Mouse (Mus musculus): Measurements from ENCODE around the gene Errfi1. TPM values are rescaled to one million over a fixed set of nuclear protein-coding genes. Genes with fewer than 3 reads are reported as not detected.
A peak's percentile ranks its signal among the peaks of the same experiment; 100 is the strongest.
"Not testable (repeated sequence)": the region's sequence is repeated elsewhere in the genome, so short reads cannot be mapped to it uniquely, and the experiment has no call there.

The Errfi1 gene
- polyA plus RNA-seq, 1 experiment, result 44.2 TPM

DNA sequence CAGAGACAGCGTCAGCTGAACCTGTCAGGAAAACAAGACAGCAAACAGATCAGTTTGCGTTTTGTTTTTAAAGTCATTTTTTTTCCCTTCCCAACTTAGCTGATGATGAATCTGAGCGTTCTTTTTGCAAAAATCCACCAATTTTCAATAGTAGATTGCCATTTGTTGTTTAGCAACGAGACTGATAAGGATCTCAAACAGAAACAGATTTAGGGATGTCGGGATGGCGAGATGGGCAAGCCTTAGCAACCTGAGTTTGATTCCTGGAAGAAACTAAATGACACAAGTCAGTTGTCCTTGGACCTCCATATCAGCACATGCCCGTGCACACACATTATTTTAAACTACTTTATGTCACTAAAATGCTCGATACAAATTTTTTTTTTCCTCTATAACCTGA is 19.0 kb downstream of the Errfi1 start:
- no peaks in the 10 kb centered on the region for H3K9me3 ChIP-seq (replicated peaks; ENCODE audit: control insufficient read depth, insufficient read depth, low read length, poor library complexity, severe bottlenecking)
- H3K4me3 ChIP-seq (ENCODE audit: low read depth, low read length), result no peak overlapping the region
- no peak overlapping the region for H3K27ac ChIP-seq (ENCODE audit: insufficient read depth, low read length)
- H3K4me1 ChIP-seq (ENCODE audit: control insufficient read depth, insufficient read depth, low read length), result no peaks in the 10 kb centered on the region
- H3K9ac ChIP-seq (ENCODE audit: low read depth, poor library complexity, severe bottlenecking), result no peak overlapping the region
- H3K36me3 ChIP-seq (ENCODE audit: control insufficient read depth, insufficient read depth, low read length, poor library complexity, severe bottlenecking), result 0 out of 2 replicates have a peak, but pooled peaks cover 4% of the 10 kb centered on the region
- no peaks in the 10 kb centered on the region for H3K27me3 ChIP-seq (ENCODE audit: control insufficient read depth, insufficient read depth, low read length, poor library complexity, severe bottlenecking)
- TF ChIP-seq EP300 (IDR thresholded peaks at IDR 0.05; ENCODE audit: insufficient read depth, low read depth, low read length) (no peak), POLR2A (IDR thresholded peaks at IDR 0.05; ENCODE audit: insufficient read depth, low read length) (no peak), CTCF (IDR thresholded peaks at IDR 0.05; ENCODE audit: low read depth, low read length) (no peak)

DNA sequence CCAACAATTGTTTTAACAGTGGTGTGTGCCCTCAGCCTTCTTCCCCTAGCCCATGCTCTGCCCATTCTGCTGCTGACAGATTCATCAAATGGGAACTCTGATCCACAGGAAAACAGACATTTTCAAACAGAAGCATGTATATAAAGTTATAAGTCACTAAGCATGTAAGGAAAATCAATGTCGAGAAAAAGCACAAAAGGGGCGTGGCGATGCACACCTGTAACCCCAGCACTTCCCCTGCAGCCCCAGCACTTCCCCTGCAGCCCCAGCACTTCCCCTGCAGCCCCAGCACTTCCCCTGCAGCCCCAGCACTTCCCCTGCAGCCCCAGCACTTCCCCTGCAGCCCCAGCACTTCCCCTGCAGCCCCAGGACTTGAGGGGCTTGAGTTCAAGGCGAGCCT is 20.7 kb downstream of the Errfi1 start:
- H3K36me3 ChIP-seq (ENCODE audit: control insufficient read depth, insufficient read depth, low read length, poor library complexity, severe bottlenecking); H3K9me3 ChIP-seq (replicated peaks; ENCODE audit: control insufficient read depth, insufficient read depth, low read length, poor library complexity, severe bottlenecking); H3K4me3 ChIP-seq (ENCODE audit: low read depth, low read length); H3K4me1 ChIP-seq (ENCODE audit: control insufficient read depth, insufficient read depth, low read length); H3K27ac ChIP-seq (ENCODE audit: insufficient read depth, low read length); H3K9ac ChIP-seq (ENCODE audit: low read depth, poor library complexity, severe bottlenecking); H3K27me3 ChIP-seq (ENCODE audit: control insufficient read depth, insufficient read depth, low read length, poor library complexity, severe bottlenecking): not testable (repeated sequence)

GRCm38 (mm10) chr4:150875393-150875792 is 21.7 kb downstream of the Errfi1 start:
- Histone ChIP-seq H3K4me1 (ENCODE audit: control insufficient read depth, insufficient read depth, low read length) (no peaks in the 10 kb centered on the region), H3K9me3 (replicated peaks; ENCODE audit: control insufficient read depth, insufficient read depth, low read length, poor library complexity, severe bottlenecking) (no peaks in the 10 kb centered on the region), H3K27me3 (ENCODE audit: control insufficient read depth, insufficient read depth, low read length, poor library complexity, severe bottlenecking) (no peaks in the 10 kb centered on the region), H3K27ac (ENCODE audit: insufficient read depth, low read length) (no peak overlapping the region), H3K9ac (ENCODE audit: low read depth, poor library complexity, severe bottlenecking) (no peak overlapping the region), H3K36me3 (ENCODE audit: control insufficient read depth, insufficient read depth, low read length, poor library complexity, severe bottlenecking) (no peaks in the 10 kb centered on the region), H3K4me3 (ENCODE audit: low read depth, low read length) (no peak overlapping the region)
- TF ChIP-seq POLR2A (IDR thresholded peaks at IDR 0.05; ENCODE audit: insufficient read depth, low read length) (no peak), CTCF (IDR thresholded peaks at IDR 0.05; ENCODE audit: low read depth, low read length) (no peak), EP300 (IDR thresholded peaks at IDR 0.05; ENCODE audit: insufficient read depth, low read depth, low read length) (no peak)

GRCm38 (mm10) chr4:150879631-150880030 is 25.9 kb downstream of the Errfi1 start:
- Histone ChIP-seq H3K36me3 (ENCODE audit: control insufficient read depth, insufficient read depth, low read length, poor library complexity, severe bottlenecking) (no peaks in the 10 kb centered on the region), H3K9me3 (replicated peaks; ENCODE audit: control insufficient read depth, insufficient read depth, low read length, poor library complexity, severe bottlenecking) (no peaks in the 10 kb centered on the region), H3K9ac (ENCODE audit: low read depth, poor library complexity, severe bottlenecking) (peak overlapping the region; percentile 59), H3K4me3 (ENCODE audit: low read depth, low read length) (peak overlapping the region; percentile 40), H3K4me1 (ENCODE audit: control insufficient read depth, insufficient read depth, low read length) (no peaks in the 10 kb centered on the region), H3K27me3 (ENCODE audit: control insufficient read depth, insufficient read depth, low read length, poor library complexity, severe bottlenecking) (no peaks in the 10 kb centered on the region), H3K27ac (ENCODE audit: insufficient read depth, low read length) (peak overlapping the region; percentile 60)
- TF ChIP-seq EP300 (IDR thresholded peaks at IDR 0.05; ENCODE audit: insufficient read depth, low read depth, low read length), result no peak
- TF ChIP-seq POLR2A (IDR thresholded peaks at IDR 0.05; ENCODE audit: insufficient read depth, low read length), result no peak
- TF ChIP-seq CTCF (IDR thresholded peaks at IDR 0.05; ENCODE audit: low read depth, low read length), result no peak

- Histone ChIP-seq H3K9ac (ENCODE audit: low read depth, poor library complexity, severe bottlenecking) (peak overlapping the region; percentile 59), H3K27ac (ENCODE audit: insufficient read depth, low read length) (peak overlapping the region; percentile 94), H3K36me3 (ENCODE audit: control insufficient read depth, insufficient read depth, low read length, poor library complexity, severe bottlenecking) (no peaks in the 10 kb centered on the region), H3K27me3 (ENCODE audit: control insufficient read depth, insufficient read depth, low read length, poor library complexity, severe bottlenecking) (no peaks in the 10 kb centered on the region), H3K9me3 (replicated peaks; ENCODE audit: control insufficient read depth, insufficient read depth, low read length, poor library complexity, severe bottlenecking) (no peaks in the 10 kb centered on the region), H3K4me1 (ENCODE audit: control insufficient read depth, insufficient read depth, low read length) (no peaks in the 10 kb centered on the region), H3K4me3 (ENCODE audit: low read depth, low read length) (no peak overlapping the region)
- TF ChIP-seq CTCF (IDR thresholded peaks at IDR 0.05; ENCODE audit: low read depth, low read length) (no peak), EP300 (IDR thresholded peaks at IDR 0.05; ENCODE audit: insufficient read depth, low read depth, low read length) (0 out of 2 replicates have a peak, but pooled peaks have one; percentile 36)
Observed at GRCm38 (mm10) chr4:150880364-150880763, 26.6 kb downstream of the Errfi1 start.

DNA sequence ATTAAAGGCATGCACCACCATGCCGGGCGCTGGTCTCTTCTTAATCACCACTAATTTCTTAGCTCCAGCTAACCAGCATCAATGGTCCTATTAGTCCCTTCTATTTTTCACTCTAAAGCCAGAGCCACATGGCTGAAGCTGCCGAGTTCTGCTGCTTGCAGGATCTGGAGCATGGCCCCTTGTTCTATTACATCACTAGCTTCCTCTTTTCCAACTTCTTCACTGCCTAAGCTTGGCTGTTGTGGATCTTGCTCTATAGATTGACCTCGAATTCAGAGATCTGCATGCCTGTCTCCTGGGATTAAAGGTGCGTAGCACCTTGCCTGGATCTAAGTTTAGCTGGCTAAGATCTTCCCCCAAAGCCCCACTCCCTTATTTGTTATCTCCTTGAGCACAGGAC is 28.9 kb downstream of the Errfi1 start:
- TF ChIP-seq CTCF (IDR thresholded peaks at IDR 0.05; ENCODE audit: low read depth, low read length) (no peak), POLR2A (IDR thresholded peaks at IDR 0.05; ENCODE audit: insufficient read depth, low read length) (no peak), EP300 (IDR thresholded peaks at IDR 0.05; ENCODE audit: insufficient read depth, low read depth, low read length) (no peak)
- Histone ChIP-seq H3K36me3 (ENCODE audit: control insufficient read depth, insufficient read depth, low read length, poor library complexity, severe bottlenecking) (no peaks in the 10 kb centered on the region), H3K4me1 (ENCODE audit: control insufficient read depth, insufficient read depth, low read length) (no peaks in the 10 kb centered on the region), H3K27ac (ENCODE audit: insufficient read depth, low read length) (no peak overlapping the region), H3K4me3 (ENCODE audit: low read depth, low read length) (no peak overlapping the region), H3K9ac (ENCODE audit: low read depth, poor library complexity, severe bottlenecking) (no peak overlapping the region), H3K9me3 (replicated peaks; ENCODE audit: control insufficient read depth, insufficient read depth, low read length, poor library complexity, severe bottlenecking) (no peaks in the 10 kb centered on the region), H3K27me3 (ENCODE audit: control insufficient read depth, insufficient read depth, low read length, poor library complexity, severe bottlenecking) (no peaks in the 10 kb centered on the region)
